Mouse (Mus musculus) C2C12 (cell line): ENCODE data around the gene Dnajc3. TPM values are rescaled to one million over a fixed set of nuclear protein-coding genes. Genes with fewer than 3 reads are reported as not detected.

Experiments used
- H3K27me3 ChIP-seq: one replicate; pipeline ENCODE4 v1.6.1; 2011; ENCODE audit not compliant: control insufficient read depth, insufficient read depth, insufficient read length
- H3K36me3 ChIP-seq: one replicate; pipeline ENCODE4 v1.6.1; 2011; ENCODE audit not compliant: control insufficient read depth, insufficient read depth
- H3K4me3 ChIP-seq: one replicate; pipeline ENCODE4 v1.5.1; 2011; ENCODE audit warnings: mild to moderate bottlenecking, control low read depth; ENCODE audit not compliant: poor library complexity, insufficient read depth, severe bottlenecking
- H3K79me2 ChIP-seq: one replicate; pipeline ENCODE4 v1.6.1; 2011; ENCODE audit not compliant: control insufficient read depth, insufficient read depth
- H3K79me3 ChIP-seq: one replicate; pipeline ENCODE4 v1.6.1; 2011; ENCODE audit warnings: low read depth, control low read depth
- H3ac ChIP-seq: one replicate; pipeline ENCODE3; 2011; ENCODE audit warnings: low read depth; ENCODE audit not compliant: control insufficient read depth, insufficient read length
- CEBPB ChIP-seq: IDR thresholded peaks from one replicate; pipeline ENCODE4 v1.6.1; 2011; ENCODE audit warnings: low read depth, mild to moderate bottlenecking, control low read depth, moderate library complexity
- CTCF ChIP-seq: IDR thresholded peaks from one replicate; pipeline ENCODE4 v1.5.1; 2011; ENCODE audit not compliant: control insufficient read depth, insufficient read depth, insufficient read length
- FOSL1 ChIP-seq: IDR thresholded peaks from one replicate; pipeline ENCODE4 v1.8.0; 2011; ENCODE audit warnings: mild to moderate bottlenecking, low read length; ENCODE audit not compliant: poor library complexity, insufficient read depth, severe bottlenecking
- MAX ChIP-seq: IDR thresholded peaks from one replicate; pipeline ENCODE4 v1.6.1; 2011; ENCODE audit warnings: mild to moderate bottlenecking, control low read depth
- MYOD1 ChIP-seq: IDR thresholded peaks from one replicate; pipeline ENCODE4 v1.6.1; 2011; ENCODE audit warnings: low read depth; ENCODE audit not compliant: control insufficient read depth, insufficient read length
- MYOG ChIP-seq: IDR thresholded peaks from one replicate; pipeline ENCODE4 v1.6.1; 2011; ENCODE audit not compliant: control insufficient read depth, insufficient read length; ENCODE audit errors: extremely low read depth
- USF1 ChIP-seq: IDR thresholded peaks from one replicate; pipeline ENCODE4 v1.6.1; 2011; ENCODE audit warnings: low read depth, mild to moderate bottlenecking, control low read depth, moderate library complexity
- polyA plus RNA-seq: library from polyadenylated mRNA; unstranded; fragments of >200 nt; fragmentation: generic; extraction: Trizol; gene quantifications from one replicate; pipeline ENCODE4 v1.2.1, GENCODE M21; 2012; ENCODE audit warnings: missing spikeins

Gene Dnajc3
- polyA plus RNA-seq, 1 experiment: 11.4 TPM

DNA sequence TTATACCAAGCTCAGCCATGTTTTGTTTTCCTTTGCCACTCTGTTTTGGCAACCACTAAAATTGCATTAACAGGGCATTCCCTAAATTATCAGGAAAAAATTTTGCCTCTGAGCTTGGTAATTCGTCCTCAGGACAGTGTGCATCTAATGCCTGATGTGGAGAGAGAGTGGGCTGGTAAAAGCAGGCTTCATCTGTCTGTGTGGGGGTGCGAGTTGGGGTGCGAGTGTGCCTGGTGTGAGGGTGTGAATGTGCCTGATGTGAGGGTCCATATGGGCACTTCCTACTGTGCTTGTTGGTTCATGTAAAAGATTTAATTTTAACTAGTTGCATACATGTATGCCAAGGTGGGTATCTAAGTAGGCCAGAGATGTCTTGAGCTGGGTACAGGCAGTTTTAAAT lies 34.4 kb upstream of the Dnajc3 start:
- TF ChIP-seq USF1: no peak
- no peak overlapping the region for H3K4me3 ChIP-seq
- H3K79me2 ChIP-seq: no peaks in the 10 kb centered on the region
- no peak overlapping the region for H3ac ChIP-seq
- H3K79me3 ChIP-seq: no peaks in the 10 kb centered on the region
- H3K36me3 ChIP-seq: peaks cover 15% of the 10 kb centered on the region
- H3K27me3 ChIP-seq: no peaks in the 10 kb centered on the region

DNA sequence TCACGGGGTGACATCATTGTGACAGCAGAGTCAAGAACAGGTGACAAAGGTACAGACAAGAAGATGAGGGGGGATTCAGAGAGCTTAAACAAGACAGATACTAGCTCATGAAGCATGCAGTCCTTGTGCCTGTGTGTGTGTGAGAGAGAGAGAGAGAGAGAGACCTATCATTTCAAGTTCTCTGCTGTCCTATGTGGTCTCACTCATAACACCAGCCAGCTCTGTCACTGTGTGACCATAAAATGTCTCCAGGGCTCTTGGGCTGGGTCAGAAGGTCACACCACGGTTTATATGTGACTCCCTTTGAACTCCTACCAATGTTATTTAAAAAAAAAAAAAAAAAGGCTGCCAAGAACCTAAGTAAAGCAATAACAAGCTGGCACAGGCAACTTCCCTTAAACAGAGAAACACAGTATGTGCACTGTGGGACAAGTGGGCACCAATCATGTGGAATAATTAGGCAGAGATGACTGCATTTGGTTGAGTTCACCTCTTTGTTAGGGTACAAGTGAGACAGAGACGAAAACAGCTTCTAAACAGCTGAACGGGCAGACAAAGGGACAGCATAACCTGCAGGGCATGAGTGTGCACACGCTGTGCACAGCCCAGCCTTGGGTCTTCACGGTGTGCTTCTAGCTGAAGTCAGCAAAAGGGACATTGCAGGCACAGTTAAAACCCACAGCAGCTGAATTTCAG lies 33.8 kb upstream of the Dnajc3 start:
- Histone ChIP-seq H3K79me2 (no peaks in the 10 kb centered on the region), H3K79me3 (no peaks in the 10 kb centered on the region), H3K27me3 (no peaks in the 10 kb centered on the region), H3K36me3 (peaks cover 15% of the 10 kb centered on the region), H3K4me3 (no peak overlapping the region), H3ac (no peak overlapping the region)
- TF ChIP-seq USF1 (no peak), MYOD1 (no peak), MYOG (no peak), MAX (no peak), CTCF (no peak), CEBPB (no peak), FOSL1 (no peak)

GRCm38 (mm10) chr14:118907592-118907991 lies 30.2 kb upstream of the Dnajc3 start:
- no peaks in the 10 kb centered on the region for H3K27me3 ChIP-seq

GRCm38 (mm10) chr14:118909872-118910271 lies 27.9 kb upstream of the Dnajc3 start:
- Histone ChIP-seq H3K36me3 (peaks cover 16% of the 10 kb centered on the region), H3K4me3 (no peak overlapping the region), H3K27me3 (no peaks in the 10 kb centered on the region), H3K79me2 (no peaks in the 10 kb centered on the region), H3K79me3 (no peaks in the 10 kb centered on the region), H3ac (no peak overlapping the region)
- TF ChIP-seq USF1 (no peak), CTCF (no peak), MAX (no peak), CEBPB (no peak), FOSL1 (no peak), MYOD1 (no peak), MYOG (no peak)

More at GRCm38 (mm10) chr14:118907592-118907991, 30.2 kb upstream of the Dnajc3 start:
- no peaks in the 10 kb centered on the region for H3K79me3 ChIP-seq
- H3K4me3 ChIP-seq: no peak overlapping the region
- peaks cover 16% of the 10 kb centered on the region for H3K36me3 ChIP-seq
- H3ac ChIP-seq: no peak overlapping the region
- H3K79me2 ChIP-seq: no peaks in the 10 kb centered on the region
- TF ChIP-seq MYOG (no peak), MAX (no peak), CEBPB (no peak), FOSL1 (no peak), CTCF (no peak), USF1 (no peak), MYOD1 (no peak)

DNA sequence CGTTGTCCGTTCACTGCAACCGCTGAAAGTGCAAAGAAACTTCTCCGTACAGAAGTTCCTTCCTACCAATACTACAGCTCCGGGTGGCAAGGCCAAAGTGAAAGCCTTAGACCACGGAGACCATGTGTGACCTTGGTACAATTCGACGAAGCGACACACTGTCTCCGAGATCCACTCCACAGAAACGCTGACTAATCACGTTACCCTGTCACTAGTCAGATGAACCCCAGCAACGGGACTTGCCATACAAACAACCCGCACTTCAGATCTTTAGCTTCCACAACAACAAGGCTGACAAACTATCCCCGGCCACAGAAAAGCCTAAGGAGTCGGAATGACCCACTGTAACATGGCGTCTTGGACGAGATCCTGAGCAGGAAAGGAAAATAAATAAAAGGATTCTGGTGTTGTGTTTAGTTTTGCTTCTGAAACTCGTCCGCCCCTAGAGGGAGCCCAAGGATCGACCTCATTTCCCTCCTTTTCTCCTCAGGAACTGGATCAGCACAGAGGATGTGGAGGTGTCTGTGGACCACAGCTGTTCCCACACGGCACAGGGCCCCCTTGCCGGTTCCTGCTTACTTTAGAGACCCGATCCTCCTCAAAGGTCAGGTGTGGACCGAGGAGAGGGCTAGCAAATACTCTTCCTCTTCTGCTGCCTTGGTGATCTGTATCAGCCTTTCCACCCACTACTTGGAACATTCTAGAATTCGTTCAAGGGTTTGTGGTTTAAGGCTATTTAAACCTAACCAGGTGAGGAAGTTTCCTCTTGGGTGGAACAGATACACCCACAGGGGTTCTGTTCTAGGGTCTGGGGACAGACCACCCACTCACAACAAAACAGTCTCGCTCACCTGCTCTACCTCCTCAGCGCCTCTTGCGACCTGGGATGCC lies 27.2 kb upstream of the Dnajc3 start:
- no peaks in the 10 kb centered on the region for H3K79me2 ChIP-seq
- H3K4me3 ChIP-seq: no peak overlapping the region
- H3K27me3 ChIP-seq: no peaks in the 10 kb centered on the region
- no peak overlapping the region for H3ac ChIP-seq
- peaks cover 16% of the 10 kb centered on the region for H3K36me3 ChIP-seq
- TF ChIP-seq MYOG: no peak
- TF ChIP-seq CTCF: peak; percentile 15
- TF ChIP-seq USF1: no peak
- no peak for TF ChIP-seq FOSL1
- TF ChIP-seq CEBPB: no peak
- TF ChIP-seq MYOD1: no peak
- TF ChIP-seq MAX: no peak
- no peaks in the 10 kb centered on the region for H3K79me3 ChIP-seq
